Mouse (Mus musculus) G1E (cell line): ENCODE measurements around the gene Sele. TPM values are rescaled to one million over a fixed set of nuclear protein-coding genes. Genes with fewer than 3 reads are reported as not detected.

Experiments
- ATAC-seq: 2 replicates; pipeline ENCODE4 v1.8.0; 2016; ENCODE audit warnings: mild to moderate bottlenecking; ENCODE audit not compliant: insufficient number of reproducible peaks, poor library complexity, low FRiP score, severe bottlenecking; ENCODE audit errors: extremely low read depth
- DNase-seq: peaks from one replicate; pipeline ENCODE4 v3.0.0; 2012; ENCODE audit warnings: low spot score
- H3K27me3 ChIP-seq: 2 replicates; pipeline ENCODE4 v1.6.1; 2012; ENCODE audit warnings: mild to moderate bottlenecking, low read length, inconsistent platforms; ENCODE audit not compliant: insufficient read depth
- H3K36me3 ChIP-seq: replicated peaks from 2 replicates; pipeline ENCODE3; 2012; ENCODE audit warnings: mild to moderate bottlenecking, inconsistent platforms
- H3K4me1 ChIP-seq: 2 replicates; pipeline ENCODE4 v1.6.1; 2012; ENCODE audit warnings: low read depth, low read length, inconsistent platforms, mixed read lengths; ENCODE audit not compliant: insufficient read depth
- H3K4me3 ChIP-seq: 2 replicates; pipeline ENCODE4 v1.5.1; 2012; ENCODE audit warnings: low read depth, mild to moderate bottlenecking, inconsistent platforms, low read length, moderate library complexity, mixed read lengths
- H3K9me3 ChIP-seq: replicated peaks from 2 replicates; pipeline ENCODE4 v1.6.1; 2012; ENCODE audit warnings: inconsistent platforms
- CTCF ChIP-seq: IDR thresholded peaks from 2 replicates; pipeline ENCODE4 v1.5.1; 2012; ENCODE audit warnings: low read depth, low read length, inconsistent platforms, mixed read lengths
- GATA1 ChIP-seq: IDR thresholded peaks from 2 replicates; pipeline ENCODE4 v1.6.1; 2012; ENCODE audit warnings: borderline replicate concordance, low read length, inconsistent platforms, mixed read lengths
- GATA2 ChIP-seq: IDR thresholded peaks from 2 replicates; pipeline ENCODE4 v1.6.1; 2012; ENCODE audit warnings: low read depth, low read length, inconsistent platforms, borderline replicate concordance
- POLR2AphosphoS5 ChIP-seq: IDR thresholded peaks from 2 replicates; pipeline ENCODE4 v1.6.1; 2012; ENCODE audit warnings: low read depth, low read length, inconsistent platforms; ENCODE audit not compliant: insufficient replicate concordance
- TAL1 ChIP-seq: conservative IDR thresholded peaks from 2 replicates; pipeline ENCODE4 v1.6.1; 2012; ENCODE audit warnings: low read depth, low read length, inconsistent platforms, mixed read lengths
- polyA plus RNA-seq: library from polyadenylated mRNA; stranded (reverse); fragments of >175 nt; gene quantifications from 2 replicates; pipeline ENCODE4 v1.2.3, GENCODE M21; 2012
- total RNA-seq, 2 experiments: library from RNA; stranded (forward) in 1 of 2; stranded (reverse) in 1 of 2; fragments of 200-1000 nt in 1 of 2; fragments of >200 nt in 1 of 2; fragmentation: Nextera tagmentation in 1 of 2; gene quantifications; 2 replicates each; pipeline ENCODE4 v1.2.3; 2014 to 2017

Sele gene
- total and polyA plus RNA-seq, 3 experiments: 0.05 TPM; not detected in 2

GRCm38 (mm10) chr1:164069261-164069660 is 21.2 kb downstream of the Sele start:
- Histone ChIP-seq H3K27me3 (no peaks in the 10 kb centered on the region), H3K36me3 (no peaks in the 10 kb centered on the region), H3K9me3 (no peaks in the 10 kb centered on the region), H3K4me3 (no peak overlapping the region), H3K4me1 (no peaks in the 10 kb centered on the region)
- TF ChIP-seq CTCF (no peak), GATA2 (no peak), GATA1 (no peak), TAL1 (no peak), POLR2AphosphoS5 (no peak)
- DNase-seq (no peak), ATAC-seq (no peak)

GRCm38 (mm10) chr1:164070461-164070860 is 22.4 kb downstream of the Sele start:
- Histone ChIP-seq H3K9me3 (no peaks in the 10 kb centered on the region), H3K27me3 (no peaks in the 10 kb centered on the region), H3K4me3 (no peak overlapping the region), H3K36me3 (no peaks in the 10 kb centered on the region), H3K4me1 (no peaks in the 10 kb centered on the region)
- TF ChIP-seq GATA2 (no peak), CTCF (no peak), POLR2AphosphoS5 (no peak), TAL1 (no peak), GATA1 (no peak)
- DNase-seq (no peak), ATAC-seq (no peak)

- ATAC-seq (no peak), DNase-seq (no peak)
- H3K27me3 ChIP-seq: no peaks in the 10 kb centered on the region
- H3K4me3 ChIP-seq: no peak overlapping the region
- no peak for TF ChIP-seq CTCF
- no peak for TF ChIP-seq GATA1
- TF ChIP-seq POLR2AphosphoS5: no peak
- no peak for TF ChIP-seq GATA2
- no peak for TF ChIP-seq TAL1
- no peaks in the 10 kb centered on the region for H3K36me3 ChIP-seq
- no peaks in the 10 kb centered on the region for H3K4me1 ChIP-seq
- no peaks in the 10 kb centered on the region for H3K9me3 ChIP-seq
Measured at GRCm38 (mm10) chr1:164071111-164071510, 23.1 kb downstream of the Sele start.

GRCm38 (mm10) chr1:164072001-164072400 is 24.0 kb downstream of the Sele start:
- Histone ChIP-seq H3K9me3 (no peaks in the 10 kb centered on the region), H3K4me1 (no peaks in the 10 kb centered on the region), H3K27me3 (no peaks in the 10 kb centered on the region), H3K4me3 (no peak overlapping the region), H3K36me3 (no peaks in the 10 kb centered on the region)
- no peak for TF ChIP-seq GATA2
- TF ChIP-seq GATA1: no peak
- no peak for TF ChIP-seq CTCF
- no peak for DNase-seq
- no peak for ATAC-seq

- Histone ChIP-seq H3K36me3 (no peaks in the 10 kb centered on the region), H3K9me3 (no peaks in the 10 kb centered on the region), H3K27me3 (no peaks in the 10 kb centered on the region), H3K4me3 (no peak overlapping the region), H3K4me1 (no peaks in the 10 kb centered on the region)
- TF ChIP-seq GATA1 (no peak), GATA2 (no peak), POLR2AphosphoS5 (no peak), CTCF (no peak), TAL1 (no peak)
- ATAC-seq (no peak), DNase-seq (no peak)
Measured at GRCm38 (mm10) chr1:164073091-164073490, 25.1 kb downstream of the Sele start.

- Histone ChIP-seq H3K27me3 (no peaks in the 10 kb centered on the region), H3K36me3 (no peaks in the 10 kb centered on the region), H3K4me1 (no peaks in the 10 kb centered on the region), H3K9me3 (no peaks in the 10 kb centered on the region), H3K4me3 (no peak overlapping the region)
- TF ChIP-seq CTCF (no peak), POLR2AphosphoS5 (no peak), TAL1 (no peak), GATA2 (no peak), GATA1 (no peak)
- ATAC-seq: no peak
- DNase-seq: no peak
Measured at GRCm38 (mm10) chr1:164073803-164074202, 25.8 kb downstream of the Sele start.

- Histone ChIP-seq H3K27me3 (no peaks in the 10 kb centered on the region), H3K9me3 (no peaks in the 10 kb centered on the region), H3K4me1 (no peaks in the 10 kb centered on the region), H3K36me3 (no peaks in the 10 kb centered on the region), H3K4me3 (no peak overlapping the region)
- DNase-seq (no peak), ATAC-seq (no peak)
- TF ChIP-seq POLR2AphosphoS5: no peak
- no peak for TF ChIP-seq GATA1
- TF ChIP-seq GATA2: no peak
- no peak for TF ChIP-seq CTCF
- no peak for TF ChIP-seq TAL1
Measured at GRCm38 (mm10) chr1:164074606-164075140, 26.6 kb downstream of the Sele start.
